Mouse (Mus musculus): Measurements from ENCODE around the gene Dock3. TPM values are rescaled to one million over a fixed set of nuclear protein-coding genes. Genes with fewer than 3 reads are reported as not detected.
A peak's percentile ranks its signal among the peaks of the same experiment; 100 is the strongest.

Dock3 gene
- polyA plus RNA-seq, 1 experiment, result 0.40 TPM

DNA sequence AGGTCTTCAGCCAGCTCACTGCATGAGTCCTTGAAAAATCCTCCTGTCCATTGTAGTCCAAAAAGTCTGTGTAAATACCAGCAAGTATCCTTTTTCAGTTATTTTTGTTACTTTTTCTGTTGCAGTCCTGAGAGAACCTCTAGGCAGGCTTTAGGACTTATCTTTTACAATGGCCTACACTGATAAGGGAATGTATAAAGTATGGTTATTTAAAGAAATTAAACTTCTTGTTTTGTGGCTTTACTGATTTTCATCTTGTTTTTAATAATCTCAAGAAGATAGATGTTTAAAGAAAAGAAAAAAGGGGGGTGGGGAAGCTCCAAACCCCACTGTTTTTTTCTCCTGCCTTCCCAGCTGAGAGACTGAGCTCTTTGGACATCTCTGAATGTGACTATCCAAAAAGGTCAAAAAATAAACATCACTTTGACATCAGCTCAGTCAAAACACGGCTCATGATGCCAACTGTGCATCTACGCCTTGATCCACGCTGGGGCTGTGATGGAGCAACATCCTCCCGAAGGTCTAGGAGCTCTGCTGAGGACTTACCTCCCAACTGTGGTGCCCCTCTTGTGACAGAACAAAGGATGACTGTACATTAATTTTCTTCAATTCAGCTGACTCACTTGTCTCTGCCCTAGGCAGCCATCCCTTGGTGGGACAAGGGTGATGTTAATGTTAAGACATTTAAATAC, 328.5 kb downstream of the Dock3 start:
- H3K36me3 ChIP-seq (ENCODE audit: control insufficient read depth, insufficient read depth), result no peaks in the 10 kb centered on the region
- H3ac ChIP-seq (ENCODE audit: control insufficient read depth, insufficient read length), result no peak overlapping the region
- no peak for TF ChIP-seq MAX (IDR thresholded peaks at IDR 0.05; ENCODE audit: low read depth)
- no peak for TF ChIP-seq USF1 (IDR thresholded peaks at IDR 0.05; ENCODE audit: low read depth)
- TF ChIP-seq MYOG (IDR thresholded peaks at IDR 0.05; ENCODE audit: control insufficient read depth in 1 of 3, insufficient read depth in 1 of 3, insufficient read length in 2 of 3, low read depth in 2 of 3), result no peak
- TF ChIP-seq E2F4 (IDR thresholded peaks at IDR 0.05; ENCODE audit: insufficient read depth), result no peak
- TF ChIP-seq POLR2A (IDR thresholded peaks at IDR 0.05; ENCODE audit: insufficient read length, low read depth), result no peak
- TF ChIP-seq CEBPB (IDR thresholded peaks at IDR 0.05; ENCODE audit: insufficient read depth, poor library complexity, severe bottlenecking), result no peak
- no peak for TF ChIP-seq REST (IDR thresholded peaks at IDR 0.05; ENCODE audit: insufficient read depth, insufficient read length)
- TF ChIP-seq MYOD1 (IDR thresholded peaks at IDR 0.05; ENCODE audit: control insufficient read depth in 1 of 3, insufficient read length in 2 of 3, low read depth in 2 of 3), result no peak
- TF ChIP-seq TCF12 (IDR thresholded peaks at IDR 0.05; ENCODE audit: insufficient read depth, poor library complexity, severe bottlenecking), result no peak
- no peak for TF ChIP-seq POLR2AphosphoS2 (IDR thresholded peaks at IDR 0.05; ENCODE audit: insufficient read length, low read depth)
- no peak for TF ChIP-seq SRF (IDR thresholded peaks at IDR 0.05; ENCODE audit: control insufficient read depth, insufficient read length, low read depth)
- TF ChIP-seq TCF3 (IDR thresholded peaks at IDR 0.05; ENCODE audit: insufficient read length, low read depth), result no peak
- peaks cover 12% of the 10 kb centered on the region for H3K27me3 ChIP-seq (ENCODE audit: control insufficient read depth, insufficient read depth, insufficient read length)
- H3K4me3 ChIP-seq, result no peak overlapping the region
- no peaks in the 10 kb centered on the region for H3K79me2 ChIP-seq (ENCODE audit: control insufficient read depth, insufficient read depth)
- no peak overlapping the region for H3K4me2 ChIP-seq (ENCODE audit: low read depth)

- H3K4me2 ChIP-seq (ENCODE audit: low read depth), result no peak overlapping the region
- no peak overlapping the region for H3K4me3 ChIP-seq
- TF ChIP-seq MYOD1 (IDR thresholded peaks at IDR 0.05; ENCODE audit: control insufficient read depth in 1 of 3, insufficient read length in 2 of 3, low read depth in 2 of 3) (no peak), POLR2AphosphoS2 (IDR thresholded peaks at IDR 0.05; ENCODE audit: insufficient read length, low read depth) (no peak), POLR2A (IDR thresholded peaks at IDR 0.05; ENCODE audit: insufficient read length, low read depth) (no peak), MYOG (IDR thresholded peaks at IDR 0.05; ENCODE audit: control insufficient read depth in 1 of 3, insufficient read depth in 1 of 3, insufficient read length in 2 of 3, low read depth in 2 of 3) (no peak), SRF (IDR thresholded peaks at IDR 0.05; ENCODE audit: control insufficient read depth, insufficient read length, low read depth) (no peak), REST (IDR thresholded peaks at IDR 0.05; ENCODE audit: insufficient read depth, insufficient read length) (no peak), USF1 (IDR thresholded peaks at IDR 0.05; ENCODE audit: low read depth) (no peak), TCF3 (IDR thresholded peaks at IDR 0.05; ENCODE audit: insufficient read length, low read depth) (no peak), MAX (IDR thresholded peaks at IDR 0.05; ENCODE audit: low read depth) (no peak)
Observed at GRCm38 (mm10) chr9:106901596-106901995, 330.1 kb downstream of the Dock3 start.

DNA sequence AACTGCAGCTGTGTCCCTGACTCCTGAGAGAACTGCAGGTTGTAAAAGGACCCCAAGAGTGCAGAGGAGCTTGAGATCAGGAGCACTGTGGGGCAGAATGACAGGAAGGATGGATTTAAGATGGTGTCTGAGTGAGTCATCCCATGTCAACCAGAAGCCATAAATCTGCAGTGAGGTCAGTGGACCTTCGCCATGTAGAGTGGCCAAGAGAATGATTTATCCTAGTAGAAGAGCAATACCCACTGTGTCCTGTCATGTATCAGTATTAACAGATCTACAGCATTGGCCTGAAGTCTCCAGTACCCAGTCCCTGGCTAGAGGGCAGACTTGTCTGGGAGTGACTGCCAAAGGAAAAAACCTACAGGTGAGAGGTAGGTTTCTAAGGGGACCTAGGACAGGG, 332.8 kb downstream of the Dock3 start:
- Histone ChIP-seq H3K4me3 (no peak overlapping the region), H3K79me2 (ENCODE audit: control insufficient read depth, insufficient read depth) (no peaks in the 10 kb centered on the region), H3ac (ENCODE audit: control insufficient read depth, insufficient read length) (no peak overlapping the region), H3K36me3 (ENCODE audit: control insufficient read depth, insufficient read depth) (no peaks in the 10 kb centered on the region), H3K27me3 (ENCODE audit: control insufficient read depth, insufficient read depth, insufficient read length) (no peaks in the 10 kb centered on the region), H3K4me2 (ENCODE audit: low read depth) (no peak overlapping the region)
- no peak for TF ChIP-seq POLR2A (IDR thresholded peaks at IDR 0.05; ENCODE audit: insufficient read length, low read depth)
- TF ChIP-seq POLR2AphosphoS2 (IDR thresholded peaks at IDR 0.05; ENCODE audit: insufficient read length, low read depth), result no peak
- no peak for TF ChIP-seq CEBPB (IDR thresholded peaks at IDR 0.05; ENCODE audit: insufficient read depth, poor library complexity, severe bottlenecking)
- no peak for TF ChIP-seq MAX (IDR thresholded peaks at IDR 0.05; ENCODE audit: low read depth)
- no peak for TF ChIP-seq SRF (IDR thresholded peaks at IDR 0.05; ENCODE audit: control insufficient read depth, insufficient read length, low read depth)
- TF ChIP-seq USF1 (IDR thresholded peaks at IDR 0.05; ENCODE audit: low read depth), result no peak
- no peak for TF ChIP-seq TCF12 (IDR thresholded peaks at IDR 0.05; ENCODE audit: insufficient read depth, poor library complexity, severe bottlenecking)
- no peak for TF ChIP-seq REST (IDR thresholded peaks at IDR 0.05; ENCODE audit: insufficient read depth, insufficient read length)
- TF ChIP-seq TCF3 (IDR thresholded peaks at IDR 0.05; ENCODE audit: insufficient read length, low read depth), result no peak
- TF ChIP-seq E2F4 (IDR thresholded peaks at IDR 0.05; ENCODE audit: insufficient read depth), result no peak
- no peak for TF ChIP-seq MYOG (IDR thresholded peaks at IDR 0.05; ENCODE audit: control insufficient read depth in 1 of 3, insufficient read depth in 1 of 3, insufficient read length in 2 of 3, low read depth in 2 of 3)
- TF ChIP-seq MYOD1 (IDR thresholded peaks at IDR 0.05; ENCODE audit: control insufficient read depth in 1 of 3, insufficient read length in 2 of 3, low read depth in 2 of 3), result no peak

More at GRCm38 (mm10) chr9:106901596-106901995, 330.1 kb downstream of the Dock3 start:
- Histone ChIP-seq H3K27me3 (ENCODE audit: control insufficient read depth, insufficient read depth, insufficient read length) (peaks cover 4% of the 10 kb centered on the region), H3K79me2 (ENCODE audit: control insufficient read depth, insufficient read depth) (no peaks in the 10 kb centered on the region), H3K36me3 (ENCODE audit: control insufficient read depth, insufficient read depth) (no peaks in the 10 kb centered on the region), H3ac (ENCODE audit: control insufficient read depth, insufficient read length) (no peak overlapping the region)

- H3K4me2 ChIP-seq (ENCODE audit: low read depth), result peak overlapping the region; percentile 93
- H3ac ChIP-seq (ENCODE audit: control insufficient read depth, insufficient read length), result no peak overlapping the region
- H3K36me3 ChIP-seq (ENCODE audit: control insufficient read depth, insufficient read depth), result peaks cover 5% of the 10 kb centered on the region
- no peaks in the 10 kb centered on the region for H3K27me3 ChIP-seq (ENCODE audit: control insufficient read depth, insufficient read depth, insufficient read length)
- no peak for TF ChIP-seq POLR2A (IDR thresholded peaks at IDR 0.05; ENCODE audit: insufficient read length, low read depth)
- TF ChIP-seq MYOD1 (IDR thresholded peaks at IDR 0.05; ENCODE audit: control insufficient read depth in 1 of 3, insufficient read length in 2 of 3, low read depth in 2 of 3), result no peak
- no peak for TF ChIP-seq E2F4 (IDR thresholded peaks at IDR 0.05; ENCODE audit: insufficient read depth)
- TF ChIP-seq REST (IDR thresholded peaks at IDR 0.05; ENCODE audit: insufficient read depth, insufficient read length), result no peak
- TF ChIP-seq CEBPB (IDR thresholded peaks at IDR 0.05; ENCODE audit: insufficient read depth, poor library complexity, severe bottlenecking), result no peak
- TF ChIP-seq TCF3 (IDR thresholded peaks at IDR 0.05; ENCODE audit: insufficient read length, low read depth), result no peak
- TF ChIP-seq MYOG (IDR thresholded peaks at IDR 0.05; ENCODE audit: control insufficient read depth in 1 of 3, insufficient read depth in 1 of 3, insufficient read length in 2 of 3, low read depth in 2 of 3), result no peak
- no peak for TF ChIP-seq SRF (IDR thresholded peaks at IDR 0.05; ENCODE audit: control insufficient read depth, insufficient read length, low read depth)
- no peak for TF ChIP-seq POLR2AphosphoS2 (IDR thresholded peaks at IDR 0.05; ENCODE audit: insufficient read length, low read depth)
- no peak for TF ChIP-seq TCF12 (IDR thresholded peaks at IDR 0.05; ENCODE audit: insufficient read depth, poor library complexity, severe bottlenecking)
- peak overlapping the region; percentile 67 for H3K4me3 ChIP-seq
- peaks cover 22% of the 10 kb centered on the region for H3K79me2 ChIP-seq (ENCODE audit: control insufficient read depth, insufficient read depth)
Observed at GRCm38 (mm10) chr9:106893327-106893726, 338.4 kb downstream of the Dock3 start.
